Mouse (Mus musculus): ENCODE measurements around the gene Specc1l.
A peak's percentile ranks its signal among the peaks of the same experiment; 100 is the strongest.

Specc1l gene

GRCm38 (mm10) chr10:75224154-75224553, 12.3 kb downstream of the Specc1l start:
- no peak for DNase-seq (ENCODE audit: low spot score in 2 of 2)

GRCm38 (mm10) chr10:75224630-75225029, 12.8 kb downstream of the Specc1l start:
- no peak for DNase-seq (ENCODE audit: low spot score in 2 of 2)

- DNase-seq (ENCODE audit: low spot score in 2 of 2), result no peak
Observed at GRCm38 (mm10) chr10:75227381-75227780, 15.5 kb downstream of the Specc1l start.

- no peak for DNase-seq (ENCODE audit: low spot score in 2 of 2)
Observed at GRCm38 (mm10) chr10:75230572-75230971, 18.7 kb downstream of the Specc1l start.

GRCm38 (mm10) chr10:75231876-75232275, 20.0 kb downstream of the Specc1l start:
- no peak for DNase-seq (ENCODE audit: low spot score in 2 of 2)

- DNase-seq (ENCODE audit: low spot score in 2 of 2), result no peak
Observed at GRCm38 (mm10) chr10:75232612-75233155, 20.8 kb downstream of the Specc1l start.

GRCm38 (mm10) chr10:75233489-75233888, 21.6 kb downstream of the Specc1l start:
- no peak for DNase-seq (ENCODE audit: low spot score in 2 of 2)

- DNase-seq (ENCODE audit: low spot score in 2 of 2), result no peak
Observed at GRCm38 (mm10) chr10:75235726-75236125, 23.9 kb downstream of the Specc1l start.

GRCm38 (mm10) chr10:75236156-75236555, 24.3 kb downstream of the Specc1l start:
- no peak for DNase-seq (ENCODE audit: low spot score in 2 of 2)

GRCm38 (mm10) chr10:75237166-75237565, 25.3 kb downstream of the Specc1l start:
- no peak for DNase-seq (ENCODE audit: low spot score in 2 of 2)

GRCm38 (mm10) chr10:75240583-75241250, 28.8 kb downstream of the Specc1l start:
- no peak for DNase-seq (ENCODE audit: low spot score in 2 of 2)

- no peak for DNase-seq (ENCODE audit: low spot score in 2 of 2)
Observed at GRCm38 (mm10) chr10:75245806-75246205, 33.9 kb downstream of the Specc1l start.

GRCm38 (mm10) chr10:75246331-75246730, 34.5 kb downstream of the Specc1l start:
- no peak for DNase-seq (ENCODE audit: low spot score in 2 of 2)

GRCm38 (mm10) chr10:75251011-75251410, 39.1 kb downstream of the Specc1l start:
- no peak for DNase-seq (ENCODE audit: low spot score in 2 of 2)

- DNase-seq (ENCODE audit: low spot score in 2 of 2), result no peak
Observed at GRCm38 (mm10) chr10:75252301-75253022, 40.6 kb downstream of the Specc1l start.

GRCm38 (mm10) chr10:75255091-75255490, 43.2 kb downstream of the Specc1l start:
- peak in 1 of 2 experiments; percentile 6 for DNase-seq (ENCODE audit: low spot score in 2 of 2)

GRCm38 (mm10) chr10:75257401-75257800, 45.5 kb downstream of the Specc1l start:
- no peak for DNase-seq (ENCODE audit: low spot score in 2 of 2)

GRCm38 (mm10) chr10:75258241-75258640, 46.4 kb downstream of the Specc1l start:
- DNase-seq (ENCODE audit: low spot score in 2 of 2), result peak; percentile 19 to 40

- DNase-seq (ENCODE audit: low spot score in 2 of 2), result no peak
Observed at GRCm38 (mm10) chr10:75261268-75261667, 49.4 kb downstream of the Specc1l start.

- DNase-seq (ENCODE audit: low spot score in 2 of 2), result no peak
Observed at GRCm38 (mm10) chr10:75264993-75265555, 53.2 kb downstream of the Specc1l start.

GRCm38 (mm10) chr10:75273020-75273419, 61.1 kb downstream of the Specc1l start:
- no peak for DNase-seq (ENCODE audit: low spot score in 2 of 2)

GRCm38 (mm10) chr10:75276427-75277013, 64.6 kb downstream of the Specc1l start:
- DNase-seq (ENCODE audit: low spot score in 2 of 2), result no peak

Measured in spleen, postnatal 14 days (tissue).